Mouse (Mus musculus) liver, postnatal 0 days (tissue): ENCODE measurements around the gene Taf13. TPM values are rescaled to one million over a fixed set of nuclear protein-coding genes. Genes with fewer than 3 reads are reported as not detected.

Experiments
- ATAC-seq: fragments of 200-750 bp; cut with Nextera tagmentation; 2 replicates; pipeline ENCODE4 v1.8.0; 2017; ENCODE audit warnings: mild to moderate bottlenecking, moderate library complexity
- DNase-seq: peaks from one replicate; pipeline ENCODE4 v3.0.0-alpha.2; 2016
- H3K27ac ChIP-seq: fragments of 300-500 bp; sonication (generic); 2 replicates; pipeline ENCODE4 v1.5.1; 2014; ENCODE audit warnings: antibody characterized with exemption, moderate library complexity, mild to moderate bottlenecking, low read depth
- H3K27me3 ChIP-seq: fragments of 300-500 bp; sonication (generic); 2 replicates; pipeline ENCODE4 v1.6.1; 2014; ENCODE audit warnings: low read length, control low read depth, mixed read lengths; ENCODE audit not compliant: insufficient read depth
- H3K36me3 ChIP-seq: fragments of 300-500 bp; sonication (generic); replicated peaks from 2 replicates; pipeline ENCODE4 v1.6.1; 2014; ENCODE audit warnings: mild to moderate bottlenecking, control low read depth, low read length, moderate library complexity, mixed read lengths; ENCODE audit not compliant: insufficient read depth
- H3K4me1 ChIP-seq: fragments of 300-500 bp; sonication (generic); 2 replicates; pipeline ENCODE4 v1.6.1; 2014; ENCODE audit warnings: antibody characterized with exemption, mild to moderate bottlenecking, control low read depth; ENCODE audit not compliant: insufficient read depth
- H3K4me2 ChIP-seq: fragments of 300-500 bp; sonication (generic); 2 replicates; pipeline ENCODE4 v1.6.1; 2014; ENCODE audit warnings: low read depth, mild to moderate bottlenecking, low read length, moderate library complexity, mixed read lengths
- H3K4me3 ChIP-seq: fragments of 300-500 bp; sonication (generic); 2 replicates; pipeline ENCODE4 v1.5.1; 2014; ENCODE audit warnings: low read depth, low read length
- H3K9ac ChIP-seq: fragments of 300-500 bp; sonication (generic); replicated peaks from 2 replicates; pipeline ENCODE4 v1.6.1; 2014; ENCODE audit warnings: mild to moderate bottlenecking, moderate library complexity
- H3K9me3 ChIP-seq: fragments of 300-500 bp; sonication (generic); 2 replicates; pipeline ENCODE4 v1.6.1; 2016; ENCODE audit warnings: mild to moderate bottlenecking, control low read depth, low read length, mixed read lengths
- CTCF ChIP-seq: sonication (generic); IDR thresholded peaks from 2 replicates; pipeline ENCODE4 v1.5.1; 2016; ENCODE audit warnings: antibody characterized with exemption, low read depth
- EP300 ChIP-seq: IDR thresholded peaks from 2 replicates; pipeline ENCODE4 v1.6.1; 2016; ENCODE audit warnings: antibody characterized with exemption, low read depth, mild to moderate bottlenecking
- WGBS: fragments of 180-500 bp; shearing (Covaris S2); extraction: QIAGEN DNeasy Blood & Tissue Kit; methylation state at CpG from one replicate; pipeline ENCODE4 v1.1.7; 2014; ENCODE audit not compliant: insufficient replicate concordance; 5-methylcytosine and 5-hydroxymethylcytosine counted together
- microRNA-seq: library from miRNA; unstranded; fragments of <30 nt; microRNA quantifications from one replicate; pipeline ENCODE4, GENCODE M21; 2016
- polyA plus RNA-seq: library from polyadenylated mRNA; unstranded; fragments of >200 nt; fragmentation: Nextera tagmentation; extraction: Ambion mirVana; gene quantifications from 2 replicates; pipeline ENCODE4 v1.2.1, GENCODE M21; 2015

The Taf13 gene
- polyA plus RNA-seq, 1 experiment from 2014 or later, result 14.0 TPM

DNA sequence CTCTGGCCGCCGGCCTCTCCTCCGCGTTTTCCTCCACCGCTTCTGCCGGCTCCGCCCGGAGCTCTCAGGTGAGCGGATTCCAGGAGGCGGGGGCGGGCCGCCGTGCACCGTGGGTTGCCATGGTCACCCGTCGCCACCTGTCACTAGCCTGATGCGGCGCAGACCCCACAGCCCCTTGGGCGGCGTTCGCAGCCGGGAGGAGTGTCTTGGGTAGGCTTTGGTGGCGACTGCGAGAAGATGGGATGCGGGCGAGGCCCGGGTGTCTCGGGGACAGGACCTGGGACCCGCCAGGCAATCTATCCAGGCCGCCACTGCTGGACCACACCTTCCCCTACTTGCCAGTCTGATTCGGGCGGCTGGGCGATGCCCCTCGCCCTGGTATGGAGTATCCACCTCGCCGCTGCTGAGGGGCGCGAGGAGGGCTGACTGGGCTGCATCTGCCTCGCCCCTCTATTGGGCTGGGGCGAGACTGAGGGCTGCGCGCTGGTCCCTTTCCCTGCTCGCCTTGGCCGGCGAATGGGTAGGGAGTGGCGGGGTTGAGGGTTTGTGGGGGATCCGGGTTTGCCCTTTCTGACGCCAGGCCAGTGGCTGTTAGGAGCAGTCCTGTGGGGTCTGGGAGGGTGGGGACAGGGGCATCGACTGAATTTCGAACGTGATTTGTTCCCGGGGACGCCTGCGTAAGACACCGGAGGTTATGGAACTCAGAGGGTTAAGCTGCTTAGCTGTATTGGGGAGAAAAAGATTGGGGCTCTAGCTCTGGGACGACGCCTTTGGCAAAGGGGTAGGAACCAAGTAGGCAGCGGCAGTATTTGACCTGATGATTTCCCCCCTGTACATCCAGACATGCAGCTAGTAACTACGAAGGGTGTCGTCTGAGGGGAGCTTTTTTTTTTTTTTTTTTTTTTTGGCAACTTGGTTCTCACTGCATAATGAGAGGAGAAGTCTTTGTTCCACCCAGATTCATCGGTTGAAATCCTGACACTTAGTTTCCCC is 20.3 kb downstream of the Taf13 start:
- Histone ChIP-seq H3K9ac (peak overlapping the region; percentile 66), H3K4me1 (peaks cover 8% of the 10 kb centered on the region), H3K9me3 (no peaks in the 10 kb centered on the region), H3K27me3 (no peaks in the 10 kb centered on the region), H3K4me2 (peak overlapping the region; percentile 95), H3K36me3 (no peaks in the 10 kb centered on the region), H3K4me3 (peak overlapping the region; percentile 75), H3K27ac (peak overlapping the region; percentile 31)
- DNase-seq (no peak), ATAC-seq (peak; percentile 73; the same call in 1 of the 2 replicates)
- WGBS, result under 1% methylated on average over 58 of the region's 61 CpGs
- TF ChIP-seq CTCF (no peak), EP300 (no peak)

DNA sequence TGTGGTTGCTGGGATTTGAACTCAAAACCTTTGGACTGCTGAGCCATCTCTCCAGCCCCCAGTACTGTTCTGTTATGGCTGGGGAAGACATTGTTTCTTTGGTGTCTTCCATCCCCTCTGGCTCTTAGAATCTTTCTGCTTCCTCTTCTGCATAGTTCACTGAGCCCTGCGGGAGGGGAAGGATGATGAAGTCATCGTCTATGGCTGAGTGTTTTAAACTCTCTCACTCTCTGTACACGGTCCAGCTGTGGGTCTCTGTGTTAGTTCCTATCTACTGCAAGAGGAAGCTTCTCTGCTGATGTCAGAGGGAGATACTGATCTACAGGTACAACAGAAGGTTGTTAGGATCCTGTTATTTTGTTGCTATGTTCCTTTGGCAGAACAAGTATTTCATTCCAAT is 37.4 kb downstream of the Taf13 start:
- TF ChIP-seq EP300 (no peak), CTCF (no peak)
- H3K36me3 ChIP-seq, result no peaks in the 10 kb centered on the region
- no peaks in the 10 kb centered on the region for H3K9me3 ChIP-seq
- no peak for ATAC-seq
- DNase-seq, result no peak
- H3K4me1 ChIP-seq, result no peaks in the 10 kb centered on the region
- H3K4me2 ChIP-seq, result no peak overlapping the region
- no peaks in the 10 kb centered on the region for H3K27me3 ChIP-seq
- no peak overlapping the region for H3K9ac ChIP-seq
- no peak overlapping the region for H3K27ac ChIP-seq
- no peak overlapping the region for H3K4me3 ChIP-seq
- WGBS, result 43% methylated on average over 3 of the region's 3 CpGs

Small RNA genes lying within 50 kb of the gene (microRNA-seq; reads per million reads assigned to microRNA genes)
- gene Gm22860, result not detected

Other genes starting within 250 kb of the Taf13 start
- gene Mybphl, start 206.8 kb upstream of the Taf13 start, polyA plus RNA-seq, result 0.49 and 0.76 TPM in 2 replicates
- 5.6 and 7.8 TPM in 2 replicates for gene Psrc1, start 187.9 kb upstream of the Taf13 start, polyA plus RNA-seq
- 0.18 and 0.30 TPM in 2 replicates for gene Celsr2, start 156.1 kb upstream of the Taf13 start, polyA plus RNA-seq
- 39.0 and 41.7 TPM in 2 replicates for gene Sars, start 126.5 kb upstream of the Taf13 start, polyA plus RNA-seq
- not detected in 2 replicates for gene 1700013F07Rik, start 37.5 kb upstream of the Taf13 start, polyA plus RNA-seq
- 0.59 and 0.72 TPM in 2 replicates for gene 5330417C22Rik, start 35.2 kb upstream of the Taf13 start, polyA plus RNA-seq
- gene Tmem167b, start 9.2 kb upstream of the Taf13 start, polyA plus RNA-seq, result 11.1 and 12.6 TPM in 2 replicates
- 0.64 and 0.80 TPM in 2 replicates for gene Wdr47, start 19.6 kb downstream of the Taf13 start, polyA plus RNA-seq
- 49.7 and 51.1 TPM in 2 replicates for gene Clcc1, start 82.2 kb downstream of the Taf13 start, polyA plus RNA-seq
- gene Gpsm2, start 150.6 kb downstream of the Taf13 start, polyA plus RNA-seq, result 18.3 and 21.6 TPM in 2 replicates
- gene Aknad1, start 168.0 kb downstream of the Taf13 start, polyA plus RNA-seq, result 0.06 and 0.13 TPM in 2 replicates